Mouse (Mus musculus): ENCODE results near the gene Spsb4.

Spsb4 gene

GRCm38 (mm10) chr9:96904360-96905355 lies 114.0 kb downstream of the Spsb4 start:
- DNase-seq (ENCODE audit: extremely low spot score, low spot score) = no peak

- no peak for DNase-seq (ENCODE audit: extremely low spot score, low spot score)
These were observed 118.9 kb downstream of the Spsb4 start for GRCm38 (mm10) chr9:96899717-96900116.

- DNase-seq (ENCODE audit: extremely low spot score, low spot score) = no peak
These were observed 119.6 kb downstream of the Spsb4 start for GRCm38 (mm10) chr9:96899004-96899403.

- no peak for DNase-seq (ENCODE audit: extremely low spot score, low spot score)
These were observed 122.0 kb downstream of the Spsb4 start for GRCm38 (mm10) chr9:96896690-96897089.

- no peak for DNase-seq (ENCODE audit: extremely low spot score, low spot score)
These were observed 125.1 kb downstream of the Spsb4 start for GRCm38 (mm10) chr9:96893582-96893981.

Measured in neural tube, embryonic 10.5 days (tissue).